Mouse (Mus musculus) gastrocnemius, postnatal 14 days (tissue): ENCODE results near the gene Snx20. TPM values are rescaled to one million over a fixed set of nuclear protein-coding genes. Genes with fewer than 3 reads are reported as not detected.

Experiments used
- total RNA-seq, 2 experiments: library from RNA; stranded (reverse); gene quantifications; 2 replicates each; pipeline ENCODE4 v1.2.3; 2021

Snx20 gene
- total RNA-seq, 2 experiments from 2014 or later, result 0.23 to 0.40 TPM

Other genes with a start within 250 kb of the Snx20 start
- 1 to 10 TPM; 3.1 to 4.5 TPM for gene Nkd1, start 114.8 kb downstream of the Snx20 start, total RNA-seq
- under 1 TPM; 0.66 to 0.73 TPM for gene Nod2, start 11.2 kb upstream of the Snx20 start, total RNA-seq
- 10 to 100 TPM; 10.4 to 11.7 TPM for gene Cyld, start 60.9 kb upstream of the Snx20 start, total RNA-seq